In the genomic region with DNA sequence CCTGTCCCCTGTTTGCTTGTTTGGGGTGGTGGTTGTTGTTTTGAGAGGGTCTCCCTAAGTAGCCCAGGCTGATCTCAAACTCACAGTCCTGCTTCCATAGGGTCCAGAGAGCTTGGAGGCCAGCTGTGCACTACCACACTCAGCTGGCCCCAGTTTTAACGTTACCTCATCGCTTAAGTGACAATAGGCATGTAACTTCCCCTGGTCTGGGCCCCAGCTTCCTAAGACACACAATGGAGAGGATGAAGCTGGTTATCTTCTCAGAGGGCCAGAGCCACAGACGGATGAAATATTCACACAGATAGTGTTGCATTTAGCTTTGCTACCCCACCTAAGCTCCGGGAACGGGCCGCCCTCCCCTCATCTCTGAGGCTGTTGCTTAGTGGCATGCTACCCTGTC, we compare ENCODE assay signal across 13 mouse cellular contexts. TPM values are rescaled to one million over a fixed set of nuclear protein-coding genes. Genes with fewer than 3 reads are reported as not detected.
DNase-seq lines count a peak whose midpoint lies in the region; ATAC-seq and TF ChIP-seq lines count a peak whose summit lies in the region.
"Had no signal": no experiment of that assay in that cellular context is flagged by ENCODE, and none has a peak within 500 bp of the region (broad histone marks: within the 10 kb centered on the region; RNA-seq: fewer than 3 reads in every experiment).

No protein-coding gene starts in this region.

- DNase-seq in heart, adult 18-20 months: peak; percentile 44 to 47
- no peak for DNase-seq in heart, adult 9 months (ENCODE audit: low spot score in 2 of 2)
- peak; percentile 60 for DNase-seq in MEL (ENCODE audit: low read depth, low spot score)
- no peak for DNase-seq in liver, postnatal 0 days
- DNase-seq in ovary, postnatal 14 days (ENCODE audit: low spot score): no peak
- no peak for DNase-seq in cerebellum, adult 18-20 months
- no peak for DNase-seq in kidney, adult 18-20 months
- DNase-seq: adrenal gland, postnatal 36 days; kidney, postnatal 10 days; spleen, adult 18-20 months; thymus, adult 2 months had no signal

- 28% methylated on average over 6 of the region's 6 CpGs for WGBS in heart, embryonic 15.5 days
- 32% methylated on average over 6 of the region's 6 CpGs for WGBS in liver, postnatal 0 days (ENCODE audit: insufficient replicate concordance)

- TF ChIP-seq POLR2A in MEL (IDR thresholded peaks at IDR 0.05; ENCODE audit: control insufficient read depth in 1 of 2, insufficient read depth in 1 of 2, low read depth in 1 of 2, low read length in 2 of 2, poor library complexity in 1 of 2): no peak

- H3K4me3 ChIP-seq in MEL (ENCODE audit: control insufficient read depth in 1 of 2, insufficient read depth in 1 of 2, low read depth in 2 of 2, low read length in 2 of 2): no peak overlapping the region
- H3K4me3 ChIP-seq in heart, embryonic 15.5 days: peak overlapping the region; percentile 85
- H3K4me3 ChIP-seq in liver, postnatal 0 days (ENCODE audit: low read depth, low read length): no peak overlapping the region
- H3K4me3 ChIP-seq: midbrain, embryonic 12.5 days had no signal

- H3K9ac ChIP-seq in MEL (ENCODE audit: control insufficient read depth, low read depth, low read length, poor library complexity, severe bottlenecking): no peak overlapping the region
- peak overlapping the region; percentile 47 for H3K9ac ChIP-seq in heart, embryonic 15.5 days
- no peak overlapping the region for H3K9ac ChIP-seq in liver, postnatal 0 days (replicated peaks)
- H3K9ac ChIP-seq: midbrain, embryonic 12.5 days had no signal

- ATAC-seq in heart, embryonic 15.5 days (replicated peaks; ENCODE audit: insufficient number of reproducible peaks, insufficient read depth, low FRiP score, low read depth): no peak
- ATAC-seq in liver, postnatal 0 days: 0 out of 2 replicates have a peak, but pooled peaks have one; percentile 20

- H3K9me3 ChIP-seq in MEL (replicated peaks; ENCODE audit: insufficient read depth, low read length): no peaks in the 10 kb centered on the region
- no peaks in the 10 kb centered on the region for H3K9me3 ChIP-seq in heart, embryonic 15.5 days (replicated peaks)
- no peaks in the 10 kb centered on the region for H3K9me3 ChIP-seq in liver, postnatal 0 days (ENCODE audit: low read length)
- H3K9me3 ChIP-seq: midbrain, embryonic 12.5 days had no signal

- no peak for TF ChIP-seq EP300 in MEL (IDR thresholded peaks at IDR 0.05; ENCODE audit: low read depth in 1 of 2, low read length in 2 of 2)
- no peak for TF ChIP-seq EP300 in liver, postnatal 0 days (IDR thresholded peaks at IDR 0.05; ENCODE audit: low read depth)

- H3K4me1 ChIP-seq in MEL (ENCODE audit: control insufficient read depth in 1 of 2, insufficient read depth in 2 of 2, low read length in 2 of 2): peaks cover 5 to 17% of the 10 kb centered on the region in 2 experiments
- H3K4me1 ChIP-seq in heart, embryonic 15.5 days (replicated peaks): peaks cover 75% of the 10 kb centered on the region
- H3K4me1 ChIP-seq in liver, postnatal 0 days (ENCODE audit: insufficient read depth): peaks cover 13% of the 10 kb centered on the region

- H3K27ac ChIP-seq in MEL (ENCODE audit: control insufficient read depth, low read depth, low read length): no peak overlapping the region
- H3K27ac ChIP-seq in heart, embryonic 15.5 days: peak overlapping the region; percentile 98
- H3K27ac ChIP-seq in liver, postnatal 0 days (ENCODE audit: low read depth): no peak overlapping the region
- H3K27ac ChIP-seq: midbrain, embryonic 12.5 days had no signal

- H3K79me2 ChIP-seq in MEL (ENCODE audit: control insufficient read depth, insufficient read depth, low read length, poor library complexity): no peaks in the 10 kb centered on the region

- peaks cover 0 to 4% of the 10 kb centered on the region in 2 experiments; a peak in 2 of 4 replicates for H3K36me3 ChIP-seq in MEL (ENCODE audit: control insufficient read depth in 1 of 2, insufficient read depth in 2 of 2, low read length in 2 of 2)
- peaks cover 6% of the 10 kb centered on the region; the same call in 1 of the 2 replicates for H3K36me3 ChIP-seq in heart, embryonic 15.5 days
- H3K36me3 ChIP-seq in liver, postnatal 0 days (replicated peaks; ENCODE audit: insufficient read depth, low read length): no peaks in the 10 kb centered on the region
- H3K36me3 ChIP-seq: midbrain, embryonic 12.5 days had no signal

- TF ChIP-seq RAD21 in MEL (IDR thresholded peaks at IDR 0.05; ENCODE audit: low read depth, low read length): no peak

- H3K4me2 ChIP-seq in heart, embryonic 15.5 days: peak overlapping the region; percentile 67
- H3K4me2 ChIP-seq in liver, postnatal 0 days (ENCODE audit: low read depth, low read length): no peak overlapping the region
- H3K4me2 ChIP-seq: midbrain, embryonic 12.5 days had no signal

- H3K27me3 ChIP-seq in MEL (ENCODE audit: control insufficient read depth in 1 of 2, insufficient read depth in 2 of 2, low read length in 2 of 2): no peaks in the 10 kb centered on the region
- H3K27me3 ChIP-seq in heart, embryonic 15.5 days: no peaks in the 10 kb centered on the region
- H3K27me3 ChIP-seq in liver, postnatal 0 days (ENCODE audit: insufficient read depth, low read length): peaks cover 21% of the 10 kb centered on the region

- TF ChIP-seq CTCF in MEL (IDR thresholded peaks at IDR 0.05 in 2 of 3, conservative IDR thresholded peaks at IDR 0.05 in 1 of 3; ENCODE audit: control insufficient read depth in 1 of 3, insufficient read depth in 1 of 3, low read depth in 2 of 3, low read length in 3 of 3, poor library complexity in 1 of 3, severe bottlenecking in 1 of 3): no peak
- no peak for TF ChIP-seq CTCF in liver, postnatal 0 days (IDR thresholded peaks at IDR 0.05; ENCODE audit: low read depth)

TF ChIP-seq in MEL, 35 proteins besides CTCF, POLR2A, EP300 and RAD21:
- TF ChIP-seq GATA1 (IDR thresholded peaks at IDR 0.05; ENCODE audit: low read depth, low read length): peak; percentile 8; the same call in 1 of the 2 replicates
- no peak for TF ChIP-seq USF1 (IDR thresholded peaks at IDR 0.05; ENCODE audit: low read depth, low read length)
- TF ChIP-seq MXI1 (IDR thresholded peaks at IDR 0.05; ENCODE audit: low read depth, low read length): 0 out of 2 replicates have a peak, but pooled peaks have one; percentile 20
- peak; percentile 29; the same call in 1 of the 2 replicates for TF ChIP-seq TAL1 (IDR thresholded peaks at IDR 0.05; ENCODE audit: low read length)
- no peak for TF ChIP-seq POLR2AphosphoS5 (IDR thresholded peaks at IDR 0.05; ENCODE audit: borderline replicate concordance, low read depth, low read length)
- no peak for TF ChIP-seq TCF12 (IDR thresholded peaks at IDR 0.05; ENCODE audit: low read depth, low read length)
- no peak for TF ChIP-seq USF2 (IDR thresholded peaks at IDR 0.05; ENCODE audit: borderline replicate concordance in 1 of 2, insufficient read depth in 1 of 2, low read depth in 1 of 2, low read length in 2 of 2)
- TF ChIP-seq ETS1 (IDR thresholded peaks at IDR 0.05; ENCODE audit: low read depth, low read length): peak; percentile 78

RNA-seq across cellular contexts. Expression of gene Cavin1, which starts 4.9 kb away (rescaled TPM):
- 100 to 1,000 TPM; 192 to 214 TPM for total RNA-seq in heart, adult 18-20 months (2021)
- total RNA-seq in MEL (2012; rRNA removed): 2.9 and 3.4 TPM in 2 replicates
- polyA plus RNA-seq in MEL (2012; ENCODE audit: insufficient read depth in 1 of 2, insufficient read length in 2 of 2, low read depth in 1 of 2, low replicate concordance in 2 of 2, missing spikeins in 1 of 2): 1 to 10 TPM in 1 of 2 experiments, not detected in 1; 9.0 TPM
- 429 and 457 TPM in 2 replicates for polyA plus RNA-seq in heart, embryonic 15.5 days (2015; fragmentation: Nextera tagmentation; extraction: Ambion mirVana)
- 27.5 and 28.5 TPM in 2 replicates for polyA plus RNA-seq in liver, postnatal 0 days (2015; fragmentation: Nextera tagmentation; extraction: Ambion mirVana)

RNA-seq across cellular contexts. Expression of gene Stat3, which starts 26.4 kb away (rescaled TPM):
- 10 to 100 TPM; 71.8 to 83.2 TPM for total RNA-seq in heart, adult 18-20 months (2021)
- total RNA-seq in MEL (2012; rRNA removed): 25.7 and 31.1 TPM in 2 replicates
- polyA plus RNA-seq in MEL (2012; ENCODE audit: insufficient read depth in 1 of 2, insufficient read length in 2 of 2, low read depth in 1 of 2, low replicate concordance in 2 of 2, missing spikeins in 1 of 2): 100 to 1,000 TPM in 1 of 2 experiments, 10 to 100 TPM in 1; 64.7 to 249 TPM
- polyA plus RNA-seq in heart, embryonic 15.5 days (2015; fragmentation: Nextera tagmentation; extraction: Ambion mirVana): 50.6 and 60.8 TPM in 2 replicates
- 44.9 and 53.7 TPM in 2 replicates for polyA plus RNA-seq in liver, postnatal 0 days (2015; fragmentation: Nextera tagmentation; extraction: Ambion mirVana)

RNA-seq across cellular contexts. Expression of gene Atp6v0a1, which starts 43.5 kb away (rescaled TPM):
- total RNA-seq in heart, adult 18-20 months (2021): 10 to 100 TPM; 87.1 to 92.2 TPM
- total RNA-seq in MEL (2012; rRNA removed): 12.8 and 20.8 TPM in 2 replicates
- 10 to 100 TPM in 1 of 2 experiments, not detected in 1; 23.2 TPM for polyA plus RNA-seq in MEL (2012; ENCODE audit: insufficient read depth in 1 of 2, insufficient read length in 2 of 2, low read depth in 1 of 2, low replicate concordance in 2 of 2, missing spikeins in 1 of 2)
- polyA plus RNA-seq in heart, embryonic 15.5 days (2015; fragmentation: Nextera tagmentation; extraction: Ambion mirVana): 54.1 and 54.4 TPM in 2 replicates
- polyA plus RNA-seq in liver, postnatal 0 days (2015; fragmentation: Nextera tagmentation; extraction: Ambion mirVana): 25.0 and 29.4 TPM in 2 replicates

Comparison
In these comparisons a context has a peak if more than half of its experiments do, and no peak if none do; other contexts are left out.
1. DNase-seq: peak in heart, adult 18-20 months (2 of 2) and MEL (single experiment); none in heart, adult 9 months (0 of 2), liver, postnatal 0 days (single experiment), ovary, postnatal 14 days (single experiment), cerebellum, adult 18-20 months (0 of 2) and kidney, adult 18-20 months (single experiment).
2. RNA of gene Cavin1, which starts 4.9 kb away (polyA plus RNA-seq): 429 to 457 TPM in heart, embryonic 15.5 days; 27.5 to 28.5 TPM in liver, postnatal 0 days and 9.0 TPM in MEL; every median in the first group is over 10 times any median in the second.